Mouse (Mus musculus): ENCODE results near the gene Pld3. TPM values are rescaled to one million over a fixed set of nuclear protein-coding genes. Genes with fewer than 3 reads are reported as not detected.
A peak's percentile ranks its signal among the peaks of the same experiment; 100 is the strongest.

Pld3 gene
- polyA plus RNA-seq, 1 experiment, result 1,185 TPM

- Histone ChIP-seq H3K4me1 (ENCODE audit: control insufficient read depth, insufficient read depth, low read length) (peaks cover 11% of the 10 kb centered on the region), H3K4me3 (ENCODE audit: insufficient read depth, low read length) (no peak overlapping the region), H3K27ac (ENCODE audit: insufficient read depth, low read length) (no peak overlapping the region)
- TF ChIP-seq CTCF (IDR thresholded peaks at IDR 0.05; ENCODE audit: extremely low read depth, insufficient read depth, low read length) (no peak), POLR2A (IDR thresholded peaks at IDR 0.05; ENCODE audit: extremely low read depth, insufficient read depth, low read length) (no peak)
These were observed 37.7 kb upstream of the Pld3 start for GRCm38 (mm10) chr7:27590566-27591213.

- H3K4me3 ChIP-seq (ENCODE audit: insufficient read depth, low read length), result no peak overlapping the region
- peaks cover 11% of the 10 kb centered on the region for H3K4me1 ChIP-seq (ENCODE audit: control insufficient read depth, insufficient read depth, low read length)
- TF ChIP-seq POLR2A (IDR thresholded peaks at IDR 0.05; ENCODE audit: extremely low read depth, insufficient read depth, low read length) (no peak), CTCF (IDR thresholded peaks at IDR 0.05; ENCODE audit: extremely low read depth, insufficient read depth, low read length) (no peak)
- no peak overlapping the region for H3K27ac ChIP-seq (ENCODE audit: insufficient read depth, low read length)
These were observed 37.1 kb upstream of the Pld3 start for GRCm38 (mm10) chr7:27590088-27590487.

GRCm38 (mm10) chr7:27587741-27588140 is 34.7 kb upstream of the Pld3 start:
- TF ChIP-seq CTCF (IDR thresholded peaks at IDR 0.05; ENCODE audit: extremely low read depth, insufficient read depth, low read length) (no peak), POLR2A (IDR thresholded peaks at IDR 0.05; ENCODE audit: extremely low read depth, insufficient read depth, low read length) (no peak)
- no peaks in the 10 kb centered on the region for H3K4me1 ChIP-seq (ENCODE audit: control insufficient read depth, insufficient read depth, low read length)
- H3K4me3 ChIP-seq (ENCODE audit: insufficient read depth, low read length), result no peak overlapping the region
- no peak overlapping the region for H3K27ac ChIP-seq (ENCODE audit: insufficient read depth, low read length)

- Histone ChIP-seq H3K4me3 (ENCODE audit: insufficient read depth, low read length) (no peak overlapping the region), H3K4me1 (ENCODE audit: control insufficient read depth, insufficient read depth, low read length) (no peaks in the 10 kb centered on the region), H3K27ac (ENCODE audit: insufficient read depth, low read length) (no peak overlapping the region)
- TF ChIP-seq CTCF (IDR thresholded peaks at IDR 0.05; ENCODE audit: extremely low read depth, insufficient read depth, low read length), result no peak
- no peak for TF ChIP-seq POLR2A (IDR thresholded peaks at IDR 0.05; ENCODE audit: extremely low read depth, insufficient read depth, low read length)
These were observed 33.8 kb upstream of the Pld3 start for GRCm38 (mm10) chr7:27586861-27587260.

GRCm38 (mm10) chr7:27580380-27581174 is 27.6 kb upstream of the Pld3 start:
- TF ChIP-seq CTCF (IDR thresholded peaks at IDR 0.05; ENCODE audit: extremely low read depth, insufficient read depth, low read length), result no peak
- TF ChIP-seq POLR2A (IDR thresholded peaks at IDR 0.05; ENCODE audit: extremely low read depth, insufficient read depth, low read length), result no peak
- H3K4me1 ChIP-seq (ENCODE audit: control insufficient read depth, insufficient read depth, low read length), result no peaks in the 10 kb centered on the region
- H3K4me3 ChIP-seq (ENCODE audit: insufficient read depth, low read length), result no peak overlapping the region
- no peak overlapping the region for H3K27ac ChIP-seq (ENCODE audit: insufficient read depth, low read length)

- Histone ChIP-seq H3K4me1 (ENCODE audit: control insufficient read depth, insufficient read depth, low read length) (no peaks in the 10 kb centered on the region), H3K4me3 (ENCODE audit: insufficient read depth, low read length) (no peak overlapping the region), H3K27ac (ENCODE audit: insufficient read depth, low read length) (no peak overlapping the region)
- TF ChIP-seq POLR2A (IDR thresholded peaks at IDR 0.05; ENCODE audit: extremely low read depth, insufficient read depth, low read length) (no peak), CTCF (IDR thresholded peaks at IDR 0.05; ENCODE audit: extremely low read depth, insufficient read depth, low read length) (no peak)
These were observed 25.4 kb upstream of the Pld3 start for GRCm38 (mm10) chr7:27578465-27578864.

GRCm38 (mm10) chr7:27577589-27577988 is 24.6 kb upstream of the Pld3 start:
- H3K4me3 ChIP-seq (ENCODE audit: insufficient read depth, low read length), result no peak overlapping the region
- no peaks in the 10 kb centered on the region for H3K4me1 ChIP-seq (ENCODE audit: control insufficient read depth, insufficient read depth, low read length)
- TF ChIP-seq POLR2A (IDR thresholded peaks at IDR 0.05; ENCODE audit: extremely low read depth, insufficient read depth, low read length) (no peak), CTCF (IDR thresholded peaks at IDR 0.05; ENCODE audit: extremely low read depth, insufficient read depth, low read length) (no peak)
- H3K27ac ChIP-seq (ENCODE audit: insufficient read depth, low read length), result no peak overlapping the region

- Histone ChIP-seq H3K27ac (ENCODE audit: insufficient read depth, low read length) (no peak overlapping the region), H3K4me1 (ENCODE audit: control insufficient read depth, insufficient read depth, low read length) (no peaks in the 10 kb centered on the region), H3K4me3 (ENCODE audit: insufficient read depth, low read length) (no peak overlapping the region)
- TF ChIP-seq POLR2A (IDR thresholded peaks at IDR 0.05; ENCODE audit: extremely low read depth, insufficient read depth, low read length) (no peak), CTCF (IDR thresholded peaks at IDR 0.05; ENCODE audit: extremely low read depth, insufficient read depth, low read length) (peak; percentile 40; the same call in 1 of the 2 replicates)
These were observed 23.9 kb upstream of the Pld3 start for GRCm38 (mm10) chr7:27576914-27577313.

- H3K4me3 ChIP-seq (ENCODE audit: insufficient read depth, low read length), result no peak overlapping the region
- H3K27ac ChIP-seq (ENCODE audit: insufficient read depth, low read length), result no peak overlapping the region
- TF ChIP-seq POLR2A (IDR thresholded peaks at IDR 0.05; ENCODE audit: extremely low read depth, insufficient read depth, low read length) (no peak), CTCF (IDR thresholded peaks at IDR 0.05; ENCODE audit: extremely low read depth, insufficient read depth, low read length) (no peak)
- no peaks in the 10 kb centered on the region for H3K4me1 ChIP-seq (ENCODE audit: control insufficient read depth, insufficient read depth, low read length)
These were observed 21.3 kb upstream of the Pld3 start for GRCm38 (mm10) chr7:27574124-27574880.

Measured in cortical plate, adult 2 months (tissue).